Mouse (Mus musculus): ENCODE results near the gene Mrpl39. TPM values are rescaled to one million over a fixed set of nuclear protein-coding genes. Genes with fewer than 3 reads are reported as not detected.

Mrpl39 gene
- total RNA-seq, 2 experiments from 2014 or later = 19.2 to 24.1 TPM

DNA sequence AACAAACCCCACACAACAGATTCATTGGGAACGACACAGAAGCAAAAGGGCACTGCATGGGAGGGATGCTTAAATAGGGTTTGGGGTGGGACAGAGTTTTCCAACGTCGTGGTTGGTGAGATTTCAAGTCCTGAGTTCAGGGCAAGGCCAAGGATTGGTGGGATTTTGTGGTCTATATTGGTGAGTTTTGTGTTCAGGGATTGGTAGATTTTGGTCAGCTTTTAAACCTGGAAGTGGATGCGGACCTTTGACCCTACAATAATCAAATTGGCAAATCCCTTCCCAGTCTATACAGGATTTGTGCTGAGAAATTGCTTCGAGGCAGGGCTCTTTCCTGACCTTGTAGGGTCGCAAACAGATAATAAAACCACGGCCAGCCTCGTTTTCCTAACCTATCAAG, 32.4 kb upstream of the Mrpl39 start:
- no peak for DNase-seq (ENCODE audit: low spot score in 2 of 2)
- intact Hi-C loops (cut with DNase I) = no loop called here

GRCm38 (mm10) chr16:84745721-84746306, 10.3 kb upstream of the Mrpl39 start:
- intact Hi-C loops (cut with DNase I) = no loop called here
- no peak for DNase-seq (ENCODE audit: low spot score in 2 of 2)

DNA sequence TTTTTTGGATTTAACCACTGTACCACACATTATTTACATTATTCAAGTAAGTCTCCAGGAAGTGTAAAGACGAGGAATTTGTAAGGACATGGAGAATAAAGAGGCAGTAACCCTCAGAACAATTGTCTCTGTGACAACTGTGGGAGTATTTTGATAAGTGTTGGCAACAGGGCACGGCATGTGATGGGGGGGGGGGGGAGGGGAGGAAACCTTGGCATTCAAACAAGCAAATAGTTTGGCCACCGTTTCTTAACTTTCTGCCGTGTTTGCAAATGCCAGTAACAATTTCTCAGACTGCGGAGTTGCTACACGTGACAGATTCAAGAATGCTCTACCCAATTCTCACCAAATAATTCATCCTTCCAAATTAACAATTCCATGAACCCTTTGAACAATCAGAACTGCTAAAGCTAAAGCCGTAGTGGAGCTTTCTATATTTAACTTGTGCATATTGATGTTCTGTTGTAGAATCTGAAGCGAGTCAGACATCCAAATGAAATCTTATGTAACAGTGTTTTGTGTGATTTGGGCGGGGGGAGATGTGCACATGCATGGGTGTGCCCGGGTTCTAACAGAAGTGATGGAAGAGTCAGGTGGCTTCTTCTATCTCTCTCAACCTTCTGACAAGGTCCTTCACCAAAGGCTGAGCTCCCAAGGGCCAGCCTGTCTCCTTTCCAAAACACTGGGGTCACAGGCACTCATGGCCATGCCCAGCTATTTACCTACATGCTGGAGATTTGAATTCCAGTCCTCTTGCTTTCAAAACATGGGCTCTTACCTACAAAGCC, 9.4 kb upstream of the Mrpl39 start:
- intact Hi-C loops (cut with DNase I) = no loop called here
- DNase-seq (ENCODE audit: low spot score in 2 of 2) = no peak

DNA sequence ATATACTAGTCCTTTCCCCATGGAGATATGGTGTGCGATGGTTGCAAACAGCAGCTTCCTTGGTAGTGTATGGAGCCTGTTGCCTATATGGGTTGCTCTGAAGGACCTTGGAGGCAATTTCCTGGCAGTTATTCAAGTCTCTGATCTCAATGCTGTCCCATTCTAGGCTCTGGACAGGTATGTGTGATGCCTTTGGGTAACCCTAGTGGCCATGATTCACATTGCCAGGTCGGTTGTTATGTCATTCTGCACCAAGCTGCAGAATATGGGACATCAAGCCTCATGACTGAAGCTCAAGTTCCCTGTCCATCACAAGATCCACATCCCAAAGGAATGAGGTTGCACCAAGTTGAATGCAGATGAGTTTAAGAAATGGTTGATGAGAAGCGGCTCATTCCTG, 1.8 kb upstream of the Mrpl39 start:
- DNase-seq (ENCODE audit: low spot score in 2 of 2) = no peak
- intact Hi-C loops (cut with DNase I) = loop anchor here (5.0 kb wide), 1 partner anchor 35 kb away; the partner anchor contains the start of gene Jam2

- peak in 1 of 2 experiments; percentile 18 for DNase-seq (ENCODE audit: low spot score in 2 of 2)
- intact Hi-C loops (cut with DNase I) = loop anchor here (1.0 to 5.0 kb wide), 3 partner anchors 38 to 100 kb away; partner anchors contain the start of genes Gabpa and Jam2
Measured at GRCm38 (mm10) chr16:84734806-84735165, 756 bp downstream of the Mrpl39 start.

GRCm38 (mm10) chr16:84720670-84721069, 14.9 kb downstream of the Mrpl39 start:
- no peak for DNase-seq (ENCODE audit: low spot score in 2 of 2)
- intact Hi-C loops (cut with DNase I) = no loop called here

DNA sequence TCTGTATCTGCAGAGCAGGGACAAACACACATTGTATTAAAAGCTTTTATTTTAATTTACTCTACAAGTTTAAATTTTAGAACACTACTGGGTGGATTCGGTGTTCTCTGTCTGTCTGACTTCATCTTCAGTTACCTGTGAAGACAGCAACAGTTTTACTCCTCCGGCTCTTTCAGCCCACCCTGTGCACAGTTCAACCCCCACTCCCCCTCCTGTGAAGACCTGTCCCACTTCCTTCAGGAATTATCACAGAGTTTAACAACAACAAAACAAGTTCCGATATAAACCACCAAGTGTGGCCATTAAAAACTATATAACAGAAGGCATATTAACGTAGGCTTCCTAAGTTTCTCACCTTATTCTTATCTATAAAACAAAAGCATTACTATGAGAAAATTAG, 17.3 kb downstream of the Mrpl39 start:
- DNase-seq (ENCODE audit: low spot score in 2 of 2) = no peak
- intact Hi-C loops (cut with DNase I) = no loop called here

DNA sequence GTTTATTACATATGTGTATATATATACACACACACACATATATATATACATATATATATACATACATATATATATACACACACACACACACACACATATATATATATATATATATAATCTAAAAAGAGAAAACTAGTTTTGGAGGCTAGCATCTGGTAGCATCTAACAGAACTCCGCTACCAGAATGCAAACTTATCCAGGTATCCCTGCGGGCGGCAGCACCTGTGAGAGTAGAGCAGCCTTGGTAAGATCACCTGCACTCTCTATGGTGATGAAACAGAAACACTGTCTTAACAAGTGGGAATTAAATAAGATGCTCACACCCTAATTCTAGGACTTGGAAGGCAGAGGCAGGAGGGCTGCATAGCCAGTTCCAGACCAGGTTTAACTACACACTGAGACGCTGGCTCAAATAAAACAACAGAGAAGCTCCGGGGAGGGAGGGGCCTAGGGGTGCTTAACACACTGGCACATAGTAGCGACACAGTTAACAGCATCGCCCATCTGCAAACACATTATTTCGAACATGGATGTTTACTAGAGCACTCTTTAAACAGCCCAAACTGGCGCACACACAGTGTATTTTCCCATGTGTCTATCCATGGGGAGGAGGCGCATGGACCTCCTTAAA, 17.8 kb downstream of the Mrpl39 start:
- no peak for DNase-seq (ENCODE audit: low spot score in 2 of 2)
- intact Hi-C loops (cut with DNase I) = no loop called here

GRCm38 (mm10) chr16:84716724-84717617, 18.6 kb downstream of the Mrpl39 start:
- intact Hi-C loops (cut with DNase I) = no loop called here
- DNase-seq (ENCODE audit: low spot score in 2 of 2) = no peak

- intact Hi-C loops (cut with DNase I) = no loop called here
- DNase-seq (ENCODE audit: low spot score in 2 of 2) = no peak
Measured at GRCm38 (mm10) chr16:84716197-84716596, 19.3 kb downstream of the Mrpl39 start.

DNA sequence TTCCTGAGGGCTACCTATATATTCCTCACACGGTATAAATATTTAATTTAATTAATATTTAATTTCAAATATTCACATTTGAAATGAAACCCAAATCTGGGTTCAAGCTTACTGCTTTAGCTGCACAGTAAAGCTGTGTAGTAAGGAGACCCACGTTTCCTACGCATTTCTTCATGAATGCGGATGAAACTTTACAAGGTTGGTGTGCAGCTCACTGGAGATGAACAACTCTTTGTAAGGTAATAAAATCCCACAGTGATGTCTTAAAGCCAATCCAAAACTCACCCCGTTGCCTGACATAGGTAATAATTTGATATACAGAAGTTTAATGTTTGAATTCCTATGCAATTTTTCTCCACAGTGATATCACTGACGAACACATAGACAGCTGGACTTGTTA, 20.6 kb downstream of the Mrpl39 start:
- no peak for DNase-seq (ENCODE audit: low spot score in 2 of 2)
- intact Hi-C loops (cut with DNase I) = no loop called here

GRCm38 (mm10) chr16:84713926-84714325, 21.6 kb downstream of the Mrpl39 start:
- intact Hi-C loops (cut with DNase I) = no loop called here
- DNase-seq (ENCODE audit: low spot score in 2 of 2) = no peak

DNA sequence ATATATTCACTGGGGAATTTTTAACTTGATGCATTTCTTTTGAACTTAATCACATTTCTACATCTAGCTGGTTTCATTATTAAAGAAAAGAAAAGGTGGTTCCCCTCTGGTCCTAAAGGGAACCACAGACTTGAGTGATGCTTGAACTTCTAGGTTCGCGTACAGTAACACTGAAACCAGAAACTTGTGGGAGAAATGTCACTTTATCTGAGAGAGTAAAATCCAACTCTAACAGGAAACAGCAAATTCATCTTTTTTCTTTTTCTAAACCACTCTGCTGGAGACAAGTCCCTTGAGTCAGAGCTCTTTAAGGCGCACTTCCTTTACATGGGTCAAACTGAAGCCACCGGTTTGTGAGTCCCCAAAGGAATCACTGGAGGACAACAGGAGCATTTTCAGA, 22.4 kb downstream of the Mrpl39 start:
- DNase-seq (ENCODE audit: low spot score in 2 of 2) = no peak
- intact Hi-C loops (cut with DNase I) = no loop called here

- intact Hi-C loops (cut with DNase I) = no loop called here
- no peak for DNase-seq (ENCODE audit: low spot score in 2 of 2)
Measured at GRCm38 (mm10) chr16:84708649-84709048, 26.9 kb downstream of the Mrpl39 start.

GRCm38 (mm10) chr16:84707802-84708201, 27.7 kb downstream of the Mrpl39 start:
- no peak for DNase-seq (ENCODE audit: low spot score in 2 of 2)
- intact Hi-C loops (cut with DNase I) = no loop called here

- intact Hi-C loops (cut with DNase I) = no loop called here
- DNase-seq (ENCODE audit: low spot score in 2 of 2) = no peak
Measured at GRCm38 (mm10) chr16:84706571-84706970, 29.0 kb downstream of the Mrpl39 start.

DNA sequence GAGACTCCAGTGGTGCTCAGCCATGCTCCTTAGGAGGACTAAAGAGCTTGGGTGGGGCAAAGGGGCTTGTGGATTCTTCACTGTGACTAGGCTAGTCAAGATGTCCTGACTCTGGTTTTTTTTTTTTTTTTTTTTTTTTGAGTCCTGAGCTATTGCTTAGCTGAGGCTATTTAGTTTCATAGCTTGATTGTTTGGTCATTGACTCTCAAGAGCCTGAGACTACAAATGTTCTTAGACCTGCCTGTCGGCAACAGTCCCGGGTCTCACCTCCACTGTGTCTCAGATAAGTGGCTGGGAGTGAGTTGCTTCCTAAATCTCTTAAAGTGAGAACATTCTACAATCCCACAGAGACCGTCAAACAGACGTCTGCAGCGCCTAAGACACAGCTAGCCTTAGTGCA, 30.0 kb downstream of the Mrpl39 start:
- no peak for DNase-seq (ENCODE audit: low spot score in 2 of 2)
- intact Hi-C loops (cut with DNase I) = no loop called here

DNA sequence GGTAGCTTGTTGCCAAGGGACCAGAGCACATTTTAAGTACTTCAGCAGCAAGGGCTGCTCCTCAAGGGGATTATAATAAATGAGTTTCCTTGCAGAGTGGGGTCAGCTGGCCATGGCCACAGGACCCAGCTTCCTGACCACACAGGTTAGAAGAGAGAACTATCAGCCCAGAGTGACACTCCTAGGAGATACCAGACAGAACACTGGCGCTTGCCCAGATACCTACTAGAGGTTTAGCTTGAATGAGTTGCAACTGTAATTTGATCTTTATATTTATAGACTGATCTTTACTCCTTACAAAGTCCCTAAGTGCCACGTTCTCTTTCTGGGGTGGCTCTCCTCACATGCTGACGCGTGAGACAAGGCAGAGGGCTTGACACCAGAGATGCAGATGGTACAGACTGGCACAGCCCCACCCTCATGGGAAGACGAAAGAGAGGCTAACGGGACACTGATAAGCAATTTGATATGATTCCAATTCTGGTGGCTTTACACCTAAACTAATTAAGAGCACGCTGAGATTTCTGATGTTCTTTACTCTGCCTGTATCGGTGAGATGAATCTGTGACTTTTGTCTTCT, 30.8 kb downstream of the Mrpl39 start:
- DNase-seq (ENCODE audit: low spot score in 2 of 2) = no peak
- intact Hi-C loops (cut with DNase I) = no loop called here
